Mouse (Mus musculus) erythroblast, embryonic 14.5 days (primary cell): ENCODE data around the gene Rbm7.

ENCODE experiments used
- GATA1 ChIP-seq: IDR thresholded peaks from 2 replicates; pipeline ENCODE4 v1.6.1; 2012; ENCODE audit warnings: low read length, inconsistent platforms, mixed read lengths
- TAL1 ChIP-seq: IDR thresholded peaks from 3 replicates; pipeline ENCODE4 v1.6.1; 2012; ENCODE audit warnings: low read length, inconsistent platforms, mixed read lengths

DNA sequence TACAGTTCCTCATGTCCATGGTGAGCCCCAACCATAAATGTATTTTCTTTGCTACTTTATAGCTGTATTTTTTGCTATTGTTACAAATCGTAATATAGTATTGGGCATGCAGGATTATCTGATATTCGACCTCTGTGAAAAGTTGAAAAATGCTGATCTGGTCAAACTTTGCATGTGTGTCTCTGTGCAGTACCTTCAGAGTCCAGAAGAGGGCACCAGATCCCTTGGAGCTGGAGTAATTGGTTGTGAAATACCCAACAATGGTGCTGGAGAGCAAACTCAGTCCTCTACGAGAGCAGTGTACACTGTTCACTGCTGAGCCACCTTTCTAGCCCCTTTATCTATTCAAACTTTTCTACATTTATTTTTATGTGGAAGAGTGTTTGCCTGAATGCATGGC lies 28.3 kb downstream of the Rbm7 start:
- TF ChIP-seq TAL1 (no peak), GATA1 (no peak)
